Mouse (Mus musculus) right cerebral cortex, postnatal 4 days (tissue): ENCODE measurements at regions not wholly inside any gene's neighbourhood (a gene's known extent, or its start where the extent isn't known, plus 50 kb on each side); places are given as distances from the start of the nearest gene placed in this dataset.

Experiments
- DNase-seq: peaks from one replicate; pipeline ENCODE4 v3.0.0-alpha.2; 2022

DNA sequence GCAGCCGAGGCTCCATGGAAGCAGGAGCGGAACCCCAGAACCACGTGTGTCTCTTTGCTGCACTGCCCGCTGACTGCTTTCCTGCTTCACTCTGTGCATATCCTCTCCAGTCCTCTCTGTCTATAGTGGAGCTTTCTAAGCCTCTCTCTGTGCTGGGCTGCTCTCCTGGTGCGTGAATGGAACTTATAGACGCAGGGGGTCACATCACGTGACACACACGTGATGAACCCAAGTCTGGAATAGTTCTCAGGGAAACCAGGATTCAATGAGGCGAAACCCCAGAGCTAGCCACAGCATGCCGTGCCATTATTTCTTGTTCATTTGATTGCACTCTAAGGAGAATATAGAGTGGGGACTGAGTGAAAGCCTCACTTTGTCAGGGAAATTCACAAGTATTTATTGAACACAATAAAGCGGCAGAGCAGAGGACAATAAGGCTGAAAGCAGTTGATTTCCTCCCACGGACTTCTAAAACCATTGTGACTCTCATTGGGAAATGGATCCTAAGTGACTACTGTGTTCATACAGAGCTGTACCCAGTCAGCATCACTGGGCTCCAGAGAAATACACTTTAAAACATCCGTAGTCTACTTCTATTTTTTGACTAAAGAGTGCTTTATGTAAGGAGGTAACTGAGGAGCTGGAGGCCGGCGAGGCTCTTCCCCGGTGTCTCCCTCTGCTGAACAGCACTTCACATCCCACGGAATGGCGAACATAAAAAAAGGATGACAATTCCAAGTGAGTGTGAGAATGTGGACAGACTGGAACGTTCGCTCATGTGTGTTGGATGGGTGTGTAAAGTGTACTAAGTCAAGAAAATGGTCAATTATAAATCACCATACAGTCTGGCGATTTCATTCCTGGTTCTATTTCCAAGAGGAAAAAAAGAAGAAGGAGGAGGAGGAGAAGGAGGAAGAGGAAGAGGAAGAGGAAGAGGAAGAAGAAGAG, 116.5 kb upstream of the Cpsf6 start:
- no peak for DNase-seq

DNA sequence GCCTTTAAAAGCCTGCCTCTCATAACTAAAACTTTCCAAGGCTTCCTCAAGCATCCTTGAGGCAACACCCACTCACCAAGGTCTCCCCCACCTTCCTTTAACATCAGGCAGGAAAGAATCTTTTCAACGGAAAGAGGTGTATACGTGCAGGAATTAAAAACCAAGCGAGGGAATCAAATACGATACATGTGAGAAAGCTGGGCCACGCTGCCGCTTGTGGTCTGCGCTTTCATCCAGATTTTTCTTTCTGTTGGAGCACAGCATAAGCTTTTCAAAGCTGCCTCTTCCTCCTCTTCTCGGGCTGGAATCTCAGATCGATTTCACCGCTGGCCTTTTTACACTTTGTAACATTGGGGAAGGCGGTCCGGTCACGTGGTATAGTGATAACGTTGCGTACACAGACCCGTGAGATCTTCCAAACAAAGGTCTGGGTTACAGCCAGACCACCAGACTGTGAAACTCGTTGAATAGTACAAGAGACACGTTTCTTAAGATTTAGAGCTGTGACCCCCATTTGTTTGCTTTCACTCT, 114.4 kb upstream of the Cpsf6 start:
- no peak for DNase-seq

DNA sequence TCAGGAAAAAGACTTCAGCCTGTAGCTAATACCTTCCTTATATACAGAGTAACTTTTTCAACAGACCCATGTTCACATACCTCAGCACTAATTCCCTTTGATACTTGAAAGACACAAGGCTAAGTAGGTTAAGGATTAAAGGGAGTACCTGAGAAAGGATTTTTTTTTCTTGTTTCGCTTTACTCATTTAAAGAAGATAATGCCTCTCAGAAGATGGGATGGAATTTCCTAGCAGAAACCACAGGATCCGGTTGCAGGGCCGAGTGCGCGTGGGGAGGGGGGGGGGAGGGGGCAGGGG, 114.0 kb upstream of the Cpsf6 start:
- DNase-seq = no peak

DNA sequence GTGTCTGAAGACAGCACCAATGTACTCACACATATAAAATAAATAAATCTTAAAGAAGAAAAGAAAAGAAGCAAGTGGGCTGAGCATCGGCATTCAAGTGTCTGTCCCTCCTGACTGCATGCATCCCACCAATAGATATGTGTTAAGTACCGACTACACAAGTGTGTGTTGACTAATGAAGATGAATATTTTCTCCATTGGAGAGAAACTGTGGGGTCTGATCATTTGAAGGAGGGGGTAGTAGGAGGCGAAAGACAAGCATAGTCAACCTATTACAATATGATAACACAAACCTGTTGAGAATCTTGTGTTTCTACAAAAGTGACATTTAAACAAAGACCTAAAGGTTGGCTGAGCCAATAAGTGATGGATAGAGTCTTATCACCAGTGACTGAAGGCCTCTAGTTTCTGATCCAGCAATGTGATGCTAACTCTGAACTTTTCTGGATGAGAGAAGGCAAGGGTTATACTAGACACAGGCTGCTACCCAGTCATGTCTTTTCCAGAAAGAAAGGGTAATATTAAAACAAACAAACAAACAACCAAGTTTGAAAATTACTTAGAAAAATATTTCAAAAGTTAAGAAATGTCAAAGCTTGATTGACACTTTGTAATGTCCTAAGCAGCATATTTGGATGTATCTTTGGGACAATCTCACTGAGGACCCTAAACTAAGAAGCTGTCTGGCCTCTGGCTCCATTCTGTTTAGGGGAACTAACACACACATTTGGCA, 113.4 kb upstream of the Cpsf6 start:
- DNase-seq = no peak

DNA sequence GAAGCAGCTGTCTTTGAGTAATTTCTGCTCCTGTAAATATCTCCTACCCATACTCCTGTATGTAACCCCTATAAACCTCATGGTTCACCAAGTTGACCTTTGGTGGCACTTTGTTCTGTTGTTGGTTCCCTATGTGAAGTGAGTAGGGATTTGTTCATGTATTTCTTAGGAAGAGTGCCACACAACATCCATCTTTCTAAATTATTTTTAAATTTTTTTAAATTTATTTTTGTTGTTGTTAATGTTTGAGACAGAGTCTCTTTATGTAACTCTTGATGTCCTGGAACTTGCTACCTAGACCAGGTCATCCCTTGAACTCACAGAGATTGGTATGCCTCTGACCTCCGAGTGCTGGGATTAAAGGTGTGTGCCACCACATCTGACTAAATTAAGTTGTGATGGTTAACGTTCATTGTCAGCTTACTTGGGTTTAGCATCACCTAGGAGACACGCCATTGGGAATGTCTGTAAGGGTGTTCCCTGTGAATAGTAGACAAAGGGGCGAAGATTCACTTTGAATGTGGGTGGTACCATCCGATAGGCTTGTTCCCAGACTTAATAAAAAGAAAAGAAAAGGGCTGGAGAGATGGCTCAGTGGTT, 112.7 kb upstream of the Cpsf6 start:
- no peak for DNase-seq

DNA sequence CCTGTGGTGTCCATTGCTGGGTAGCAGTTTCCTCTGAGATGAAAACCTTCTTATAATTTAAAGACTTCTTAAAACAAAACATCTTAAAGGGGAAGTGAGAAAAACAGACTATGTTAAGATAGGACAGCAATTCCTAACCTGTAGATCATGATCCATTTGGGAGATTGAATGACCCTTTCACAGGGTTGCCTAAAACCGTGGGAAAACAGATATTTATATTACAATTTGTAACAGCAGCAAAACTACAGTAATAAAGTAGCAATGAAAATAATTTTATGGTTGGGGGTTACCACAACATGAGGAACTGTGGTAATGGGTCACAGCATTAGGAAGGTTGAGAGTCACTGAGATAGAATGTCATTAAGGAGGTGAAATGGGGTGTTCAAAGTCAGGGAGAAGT, 111.9 kb upstream of the Cpsf6 start:
- DNase-seq = no peak

DNA sequence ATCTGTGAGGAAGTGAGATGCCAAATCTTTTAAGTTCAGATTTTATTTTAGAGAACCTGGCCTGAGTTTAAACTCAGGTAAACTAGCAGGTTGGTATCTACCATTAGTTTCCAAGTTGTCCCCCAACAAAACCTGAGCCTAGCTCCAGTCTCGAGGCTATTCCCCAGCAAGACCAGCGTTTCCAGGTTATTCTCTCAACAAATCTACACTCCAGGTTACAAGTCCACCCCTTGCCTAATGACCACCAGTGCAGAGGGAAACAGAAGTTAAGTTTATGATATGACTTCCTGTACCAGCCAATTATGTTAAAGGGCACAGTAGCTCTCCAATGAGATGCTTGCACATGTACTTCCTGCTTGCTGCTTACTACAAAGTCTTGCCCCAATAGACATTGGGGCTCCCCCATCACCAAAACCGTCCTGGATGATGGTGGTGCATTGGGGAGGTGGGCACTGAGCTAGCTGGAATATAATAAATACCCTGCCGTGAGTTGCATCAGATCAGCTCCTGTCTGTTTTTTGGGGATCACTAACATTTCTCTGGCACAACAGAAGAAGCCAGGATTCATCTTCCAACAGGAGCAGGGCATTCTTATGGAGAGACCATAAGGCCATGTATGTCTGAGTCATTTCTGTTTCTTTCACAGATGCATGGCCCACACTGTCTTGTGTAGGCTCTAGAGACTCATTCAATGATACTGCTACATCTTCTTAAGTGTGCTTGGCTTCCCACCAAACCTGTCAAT, 111.2 kb upstream of the Cpsf6 start:
- no peak for DNase-seq

DNA sequence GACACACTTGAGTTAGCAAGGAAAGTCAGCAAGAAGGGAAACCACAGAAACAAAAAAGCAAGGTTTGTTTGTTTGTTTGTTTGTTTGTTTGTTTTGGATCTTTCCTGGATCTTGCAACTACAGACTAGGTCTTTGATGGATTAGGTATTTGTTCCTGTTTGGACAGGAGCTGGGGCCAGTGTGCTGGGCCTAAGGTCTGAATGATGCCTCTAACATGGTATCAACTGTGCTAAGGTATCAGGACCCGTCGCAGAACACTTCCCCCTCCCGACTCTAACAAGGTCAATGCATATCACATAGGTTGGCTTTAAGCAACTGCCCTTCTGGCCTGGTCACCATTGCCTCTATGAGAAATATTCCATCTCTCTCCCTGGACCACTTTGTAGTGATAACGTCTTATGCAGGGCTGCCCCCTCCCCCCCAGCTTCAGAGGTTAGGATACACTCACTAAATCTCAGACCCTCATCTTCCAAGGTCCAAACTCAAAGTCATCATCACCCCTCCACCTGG, 103.3 kb upstream of the Cpsf6 start:
- DNase-seq = no peak

DNA sequence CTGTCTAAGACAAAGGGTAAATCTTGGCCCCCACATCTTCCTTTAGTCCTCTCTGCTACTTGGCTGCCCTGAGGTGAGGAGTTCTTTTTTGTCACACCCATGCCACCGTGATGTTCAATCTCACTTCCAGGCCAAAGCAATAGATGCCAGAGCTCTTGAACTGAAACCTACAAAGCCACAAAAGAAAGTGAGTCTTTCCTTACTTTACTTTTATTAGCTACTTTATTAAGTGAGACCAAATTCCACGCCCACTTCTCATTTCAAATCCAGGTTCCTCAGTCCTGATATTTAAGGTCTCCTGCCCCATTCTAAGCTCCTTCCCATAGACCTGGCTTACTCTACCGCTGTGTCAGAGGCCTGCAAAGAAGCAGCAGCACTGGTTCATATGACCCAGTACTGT, 102.5 kb upstream of the Cpsf6 start:
- no peak for DNase-seq

DNA sequence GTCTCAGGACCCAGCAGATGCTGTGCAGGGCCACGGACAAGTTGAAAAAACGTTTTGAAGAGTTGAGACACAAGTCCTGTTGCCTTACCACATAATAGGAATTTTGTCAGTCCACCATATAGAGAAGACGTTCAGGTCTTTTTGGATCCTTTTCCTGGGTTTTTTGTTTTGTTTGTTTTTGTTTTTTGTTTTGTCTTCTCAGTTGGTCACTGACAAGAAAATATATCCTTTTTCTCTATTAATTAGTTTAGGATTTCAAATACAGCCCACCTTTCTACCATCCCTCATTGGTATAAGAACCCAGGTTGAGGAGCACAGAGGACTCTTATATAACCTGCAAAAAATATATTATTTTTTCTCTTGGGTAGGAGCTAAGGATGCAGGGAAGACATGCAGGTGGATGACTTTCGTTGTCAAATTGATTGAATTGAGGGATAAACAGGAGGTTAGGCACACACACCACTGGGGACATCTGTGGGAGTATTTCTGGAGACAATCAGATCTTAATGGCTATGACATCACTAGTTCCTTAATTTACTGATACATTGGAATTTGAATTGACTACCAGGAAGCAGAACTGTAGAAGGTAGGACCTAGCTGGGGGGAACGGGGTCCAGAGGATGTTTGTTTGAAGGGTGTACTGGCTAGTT, 101.7 kb upstream of the Cpsf6 start:
- no peak for DNase-seq

DNA sequence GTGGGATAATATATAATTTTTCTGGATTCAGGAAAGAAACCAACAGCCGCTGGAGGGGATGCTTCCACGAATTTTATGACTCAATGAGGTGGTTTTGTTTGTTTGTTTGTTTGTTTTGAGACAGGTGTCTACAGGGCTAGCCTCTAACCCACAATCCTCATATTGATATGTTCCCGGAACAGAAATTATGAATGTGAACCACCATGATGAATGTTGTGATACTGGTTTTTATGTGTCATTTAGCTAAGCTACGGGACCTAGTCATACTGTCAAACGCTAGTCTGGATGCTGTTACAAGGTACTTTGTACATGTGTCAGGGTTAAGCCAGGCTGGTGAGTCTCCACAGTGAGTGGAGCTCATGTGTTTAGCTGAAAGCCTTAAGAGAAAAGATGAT, 100.6 kb upstream of the Cpsf6 start:
- no peak for DNase-seq

DNA sequence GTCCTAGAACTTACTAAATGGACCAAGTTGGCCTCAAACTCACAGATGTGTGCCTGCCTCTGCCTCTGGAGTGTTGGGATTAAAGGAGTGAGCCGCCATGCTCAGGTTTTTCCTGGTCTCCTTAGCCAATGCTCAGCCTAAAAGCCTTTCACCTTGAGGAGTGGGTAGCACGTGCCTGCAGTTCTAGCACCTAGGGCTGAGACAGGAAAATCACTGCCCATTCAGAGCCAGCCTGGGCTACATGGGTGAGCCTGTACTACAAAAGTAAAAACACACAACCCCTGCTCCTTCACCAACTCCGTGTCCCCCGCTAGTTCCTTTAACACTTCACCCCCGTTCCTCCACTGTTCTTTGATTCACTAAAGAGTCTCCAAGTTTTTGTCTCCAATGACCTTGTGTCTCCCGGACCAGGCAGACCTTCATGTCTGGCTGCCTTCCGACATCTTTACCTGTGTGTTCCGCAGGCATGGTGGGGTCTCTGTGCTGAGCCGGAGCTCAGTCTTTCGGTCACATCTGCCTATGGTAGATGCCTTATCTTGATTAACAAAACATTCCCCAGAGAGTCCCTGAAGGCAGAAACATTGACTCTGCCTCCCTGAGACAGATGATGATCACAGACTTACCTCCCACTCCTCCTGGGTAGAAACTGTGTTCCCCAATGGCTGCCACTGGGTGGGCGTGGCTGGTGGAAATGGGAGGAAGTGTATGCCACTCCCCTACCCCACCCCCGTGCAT, 100.1 kb upstream of the Cpsf6 start:
- DNase-seq = no peak

DNA sequence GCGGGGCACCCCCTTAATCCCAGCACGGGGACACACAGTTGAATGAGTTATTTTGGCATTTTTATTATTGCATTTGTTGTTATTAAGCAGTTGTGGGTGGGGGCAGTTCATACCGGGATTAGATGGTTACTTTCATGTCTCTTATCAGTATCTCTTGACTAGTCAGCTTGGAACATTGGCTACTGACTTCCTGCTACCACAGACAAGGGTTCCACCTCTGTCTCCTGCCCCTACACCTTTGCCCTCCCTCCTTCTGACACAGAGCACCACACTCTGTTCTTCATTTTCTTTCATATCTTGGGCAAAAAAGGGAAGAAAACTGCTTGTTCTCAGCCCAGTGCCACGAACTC, 99.1 kb upstream of the Cpsf6 start:
- DNase-seq = no peak

DNA sequence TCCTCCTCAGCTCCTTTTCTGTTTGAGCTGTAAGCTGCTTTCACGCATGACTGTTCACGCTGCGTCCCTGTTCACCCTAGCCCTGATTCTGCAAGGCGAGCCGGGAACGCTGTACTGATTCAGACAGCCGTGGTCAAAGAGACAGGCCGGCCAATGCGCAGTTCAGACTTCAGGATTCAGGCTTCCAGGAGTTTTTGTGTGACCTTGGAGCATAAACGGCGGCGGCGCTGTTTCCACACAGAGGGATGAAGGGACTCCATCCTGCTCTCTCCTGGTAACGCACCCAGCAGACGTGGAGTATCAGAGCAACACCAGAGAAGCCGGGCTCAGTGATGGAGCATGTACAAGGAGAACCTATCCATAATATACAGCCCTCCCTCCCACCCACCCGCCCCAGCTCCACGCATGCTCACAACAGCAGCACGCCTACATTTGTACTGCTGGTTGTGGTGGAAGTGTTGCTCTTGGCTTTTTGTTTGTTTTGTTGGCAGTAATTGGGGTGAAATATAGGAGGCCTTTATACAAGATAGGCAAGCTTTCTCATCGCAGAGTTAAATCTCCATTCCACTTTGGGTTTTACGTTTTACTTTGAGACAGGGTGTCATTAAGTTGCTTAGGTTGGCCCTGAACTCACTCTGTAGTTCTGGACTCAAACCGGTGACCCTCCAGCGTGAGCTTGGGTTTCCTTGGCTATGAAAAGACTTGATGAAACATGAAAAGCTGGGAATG, 98.6 kb upstream of the Cpsf6 start:
- peak; percentile 57 for DNase-seq

DNA sequence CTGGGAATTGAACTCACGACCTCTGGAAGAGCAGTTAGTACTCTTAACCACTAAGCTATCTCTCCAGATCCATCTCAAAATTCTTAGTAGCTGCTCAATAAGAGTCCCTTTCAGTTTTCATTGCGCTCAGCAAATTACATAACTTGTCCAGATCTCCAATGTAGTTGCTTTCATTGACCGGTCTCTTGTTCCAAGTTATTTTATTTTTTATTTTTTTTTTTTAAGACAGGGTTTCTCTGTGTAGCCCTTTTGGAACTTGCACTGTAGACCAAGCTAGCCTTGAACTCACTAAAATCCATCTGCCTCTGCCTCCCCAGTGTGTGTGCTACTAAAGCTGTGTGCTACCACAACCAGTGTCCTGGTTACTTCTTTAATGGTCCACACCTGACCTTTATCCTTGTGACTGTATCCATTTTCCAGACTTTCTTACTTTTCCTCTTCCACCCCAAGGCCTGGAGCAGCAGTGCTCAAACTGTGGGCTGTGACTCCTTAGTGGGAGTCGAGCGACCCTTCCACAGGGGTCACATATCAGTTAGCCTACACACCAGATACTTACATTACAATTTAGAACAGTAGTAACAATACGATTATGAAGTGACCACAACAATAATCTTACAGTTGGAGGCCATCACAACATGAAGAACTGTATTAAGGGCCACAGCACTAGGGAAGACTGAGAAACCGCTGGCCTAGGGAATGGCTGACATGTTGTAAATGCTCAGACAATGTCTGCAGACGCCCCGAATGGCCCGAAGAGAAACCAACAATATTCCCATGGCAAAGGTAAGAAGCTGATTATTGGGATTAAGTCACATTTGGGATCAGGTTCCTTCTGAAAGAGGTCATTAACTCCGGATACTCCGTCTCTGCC, 97.8 kb upstream of the Cpsf6 start:
- no peak for DNase-seq

DNA sequence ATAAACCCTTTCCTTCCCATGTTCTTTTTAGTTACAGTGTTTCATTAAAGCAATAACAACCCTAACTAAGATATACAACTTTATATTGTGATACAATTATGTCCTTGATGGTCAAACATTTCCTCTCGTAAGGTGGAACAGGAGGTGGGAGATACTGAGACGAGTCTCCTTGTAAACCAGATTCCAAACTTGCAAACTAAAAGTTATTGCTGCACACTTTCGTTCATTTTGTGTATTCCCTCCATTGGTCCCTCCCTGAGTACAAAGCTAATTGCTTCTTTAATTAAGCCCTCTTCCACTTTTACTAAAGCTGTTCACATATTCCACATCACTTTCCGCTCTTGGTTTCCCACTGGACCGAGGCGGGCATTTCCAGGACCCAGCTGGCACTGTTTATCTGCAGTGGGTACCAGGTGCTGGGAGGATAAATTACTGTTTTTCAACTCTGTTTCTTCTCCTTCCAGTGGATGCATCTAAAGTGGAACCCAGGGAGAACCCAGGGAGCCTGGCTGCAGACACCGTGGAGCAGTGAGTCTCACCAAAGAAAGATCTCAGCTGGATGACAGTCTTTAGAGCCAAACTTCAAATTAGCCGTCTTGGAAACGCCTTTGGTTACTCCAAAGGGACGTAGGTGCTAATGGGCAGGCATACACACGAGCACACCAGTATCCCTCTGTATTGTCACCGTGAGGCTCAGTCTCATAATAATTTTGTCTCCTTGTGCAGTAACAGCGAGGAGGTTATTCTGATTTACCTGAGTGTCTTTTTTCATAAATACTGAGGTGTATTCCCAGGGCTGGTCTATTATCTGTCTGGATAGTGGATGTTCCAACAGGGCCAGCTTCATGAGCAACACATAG, 95.5 kb upstream of the Cpsf6 start:
- no peak for DNase-seq

DNA sequence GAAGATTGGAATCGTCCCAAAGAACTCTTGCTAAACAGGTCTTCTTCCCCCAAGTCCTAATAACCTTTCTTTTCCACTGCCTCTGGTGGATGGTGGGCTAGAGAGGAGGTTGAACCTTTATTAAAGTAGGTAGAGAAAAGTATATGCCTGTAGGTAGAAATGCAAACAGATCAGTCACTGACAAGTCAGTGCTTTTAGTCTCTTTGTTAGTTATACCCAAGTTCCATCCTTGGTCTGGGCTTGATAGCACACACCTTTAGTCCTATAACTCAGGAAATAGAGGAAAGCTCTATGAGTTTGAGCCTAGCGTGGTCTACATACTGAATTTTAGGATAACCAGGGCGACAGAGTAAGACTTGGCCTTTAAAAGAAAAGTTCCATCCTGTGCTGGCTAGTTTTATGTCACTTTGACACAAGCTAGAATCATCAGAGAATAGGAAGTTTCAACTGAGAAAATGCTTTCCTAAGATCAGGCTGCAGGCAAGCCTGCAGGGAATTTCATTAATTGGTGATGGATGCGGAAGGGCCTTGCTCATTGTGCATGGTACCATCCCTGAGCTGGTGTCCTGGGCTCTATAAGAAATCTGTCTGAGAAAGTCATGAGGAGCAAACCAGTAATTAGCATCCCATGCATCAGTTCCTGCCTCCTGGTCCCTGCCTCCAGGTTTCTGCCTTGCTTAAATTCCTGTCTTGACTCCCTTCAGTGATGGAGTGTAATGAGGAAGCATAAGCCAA, 94.7 kb upstream of the Cpsf6 start:
- no peak for DNase-seq

DNA sequence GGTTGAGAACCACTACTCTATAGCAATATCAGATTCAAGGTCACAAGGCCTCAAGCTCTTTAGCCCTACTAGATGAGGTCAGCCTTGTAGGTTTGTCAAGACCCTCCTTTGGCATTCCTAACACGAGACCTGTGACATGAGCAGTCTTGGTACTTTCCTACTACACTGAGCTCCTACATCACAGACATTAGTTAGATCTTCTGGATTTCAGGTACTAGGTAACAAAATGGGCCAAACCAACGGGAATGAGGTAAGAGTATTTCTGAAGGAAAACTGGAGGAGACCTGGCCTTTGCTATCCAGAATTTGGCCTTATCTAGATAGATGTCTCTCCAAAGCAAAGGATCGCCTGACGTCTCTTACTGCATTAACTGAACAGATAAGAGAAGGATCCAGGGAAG, 93.7 kb upstream of the Cpsf6 start:
- no peak for DNase-seq
